25 mouse cellular contexts compared by ENCODE assay signal in genomic region chr14:23485802-23486500, GRCm38 (mm10).
DNase-seq lines count a peak whose midpoint lies in the region; ATAC-seq lines count a peak whose summit lies in the region.
"Had no signal": no experiment of that assay in that cellular context is flagged by ENCODE, and none has a peak within 500 bp of the region (broad histone marks: within the 10 kb centered on the region; RNA-seq: fewer than 3 reads in every experiment).

No protein-coding gene starts in this region.

- ATAC-seq in common myeloid progenitor, adult 5-6 weeks (replicated peaks; ENCODE audit: low read depth, poor library complexity, severe bottlenecking) = peak; percentile 50; the same call in 1 of the 2 replicates
- no peak for ATAC-seq in embryonic facial prominence, embryonic 12.5 days (ENCODE audit: insufficient number of reproducible peaks, insufficient read depth, low FRiP score, low TSS enrichment)
- no peak for ATAC-seq in embryonic facial prominence, embryonic 15.5 days (ENCODE audit: insufficient number of reproducible peaks, low FRiP score, low TSS enrichment, low read depth)
- ATAC-seq in hindbrain, embryonic 12.5 days (ENCODE audit: low FRiP score) = no peak
- ATAC-seq in intestine, embryonic 16.5 days = no peak
- ATAC-seq: CD4-positive, CD25-positive, alpha-beta regulatory T cell, adult 4 months; forebrain, embryonic 13.5 days; forebrain, embryonic 16.5 days had no signal

- no peaks in the 10 kb centered on the region for H3K9me3 ChIP-seq in embryonic facial prominence, embryonic 12.5 days
- no peaks in the 10 kb centered on the region for H3K9me3 ChIP-seq in embryonic facial prominence, embryonic 15.5 days (replicated peaks)
- H3K9me3 ChIP-seq in hindbrain, embryonic 12.5 days (replicated peaks) = no peaks in the 10 kb centered on the region
- H3K9me3 ChIP-seq in intestine, embryonic 16.5 days (ENCODE audit: control insufficient read depth, low read length) = no peaks in the 10 kb centered on the region
- H3K9me3 ChIP-seq: forebrain, embryonic 10.5 days; forebrain, embryonic 13.5 days; heart, embryonic 10.5 days; heart, embryonic 13.5 days; hindbrain, embryonic 15.5 days had no signal

- 0 out of 2 replicates have a peak overlapping the region, but pooled peaks have one; percentile 61 for H3K27ac ChIP-seq in embryonic facial prominence, embryonic 12.5 days
- H3K27ac ChIP-seq in embryonic facial prominence, embryonic 15.5 days (replicated peaks) = peak overlapping the region; percentile 68; the same call in 1 of the 2 replicates
- H3K27ac ChIP-seq in hindbrain, embryonic 12.5 days = no peak overlapping the region
- no peak overlapping the region for H3K27ac ChIP-seq in intestine, embryonic 16.5 days (ENCODE audit: low read length)
- H3K27ac ChIP-seq: forebrain, embryonic 10.5 days; forebrain, embryonic 13.5 days; heart, embryonic 10.5 days; heart, embryonic 13.5 days; hindbrain, embryonic 15.5 days had no signal

- 47% methylated on average over 7 of the region's 7 CpGs for WGBS in embryonic facial prominence, embryonic 12.5 days
- 35% methylated on average over 7 of the region's 7 CpGs for WGBS in embryonic facial prominence, embryonic 15.5 days
- 77% methylated on average over 7 of the region's 7 CpGs for WGBS in hindbrain, embryonic 12.5 days
- WGBS in intestine, embryonic 16.5 days = 70% methylated on average over 7 of the region's 7 CpGs

- no peak overlapping the region for H3K9ac ChIP-seq in embryonic facial prominence, embryonic 12.5 days
- H3K9ac ChIP-seq in embryonic facial prominence, embryonic 15.5 days = no peak overlapping the region
- H3K9ac ChIP-seq in hindbrain, embryonic 12.5 days = no peak overlapping the region
- no peak overlapping the region for H3K9ac ChIP-seq in intestine, embryonic 16.5 days (ENCODE audit: low read depth, low read length)
- H3K9ac ChIP-seq: forebrain, embryonic 13.5 days; heart, embryonic 13.5 days; hindbrain, embryonic 15.5 days had no signal

- H3K4me2 ChIP-seq in embryonic facial prominence, embryonic 12.5 days (replicated peaks) = no peak overlapping the region
- no peak overlapping the region for H3K4me2 ChIP-seq in embryonic facial prominence, embryonic 15.5 days (replicated peaks)
- H3K4me2 ChIP-seq in hindbrain, embryonic 12.5 days (replicated peaks) = no peak overlapping the region
- H3K4me2 ChIP-seq in intestine, embryonic 16.5 days (ENCODE audit: low read depth, low read length) = no peak overlapping the region
- H3K4me2 ChIP-seq: forebrain, embryonic 13.5 days; heart, embryonic 13.5 days; hindbrain, embryonic 15.5 days had no signal

- H3K36me3 ChIP-seq in embryonic facial prominence, embryonic 12.5 days = no peaks in the 10 kb centered on the region
- no peaks in the 10 kb centered on the region for H3K36me3 ChIP-seq in embryonic facial prominence, embryonic 15.5 days
- no peaks in the 10 kb centered on the region for H3K36me3 ChIP-seq in hindbrain, embryonic 12.5 days
- H3K36me3 ChIP-seq in intestine, embryonic 16.5 days (ENCODE audit: control insufficient read depth, insufficient read depth, low read length) = no peaks in the 10 kb centered on the region
- H3K36me3 ChIP-seq: forebrain, embryonic 10.5 days; heart, embryonic 10.5 days; heart, embryonic 13.5 days; hindbrain, embryonic 15.5 days had no signal

- no peak for DNase-seq in layer of hippocampus, postnatal 25 days (ENCODE audit: extremely low spot score in 1 of 2, low spot score in 1 of 2)
- DNase-seq: adrenal gland, adult 2 months; adrenal gland, postnatal 14 days; cerebellum, adult 11 months; cerebellum, adult 2 months; cerebellum, adult 9-11 months; cerebellum, postnatal 25 days; gastrocnemius, postnatal 10 days; gastrocnemius, postnatal 36 days; heart, adult 18-20 months; heart, postnatal 14 days; heart, postnatal 4 days; kidney, adult 11 months had no signal

- no peaks in the 10 kb centered on the region for H3K27me3 ChIP-seq in embryonic facial prominence, embryonic 12.5 days
- no peaks in the 10 kb centered on the region for H3K27me3 ChIP-seq in embryonic facial prominence, embryonic 15.5 days
- no peaks in the 10 kb centered on the region for H3K27me3 ChIP-seq in hindbrain, embryonic 12.5 days
- H3K27me3 ChIP-seq in intestine, embryonic 16.5 days (replicated peaks; ENCODE audit: control insufficient read depth, insufficient read depth, low read length) = no peaks in the 10 kb centered on the region
- H3K27me3 ChIP-seq: forebrain, embryonic 13.5 days; heart, embryonic 13.5 days; hindbrain, embryonic 15.5 days had no signal

- H3K4me3 ChIP-seq in embryonic facial prominence, embryonic 12.5 days = no peak overlapping the region
- H3K4me3 ChIP-seq in embryonic facial prominence, embryonic 15.5 days (replicated peaks) = no peak overlapping the region
- no peak overlapping the region for H3K4me3 ChIP-seq in hindbrain, embryonic 12.5 days
- H3K4me3 ChIP-seq in intestine, embryonic 16.5 days (ENCODE audit: low read length) = no peak overlapping the region
- H3K4me3 ChIP-seq: forebrain, embryonic 10.5 days; forebrain, embryonic 13.5 days; heart, embryonic 10.5 days; heart, embryonic 13.5 days; hindbrain, embryonic 15.5 days had no signal

- no peaks in the 10 kb centered on the region for H3K4me1 ChIP-seq in embryonic facial prominence, embryonic 12.5 days
- peaks cover 7% of the 10 kb centered on the region for H3K4me1 ChIP-seq in embryonic facial prominence, embryonic 15.5 days
- H3K4me1 ChIP-seq in hindbrain, embryonic 12.5 days = no peaks in the 10 kb centered on the region
- H3K4me1 ChIP-seq in intestine, embryonic 16.5 days (ENCODE audit: control insufficient read depth, insufficient read depth, low read length) = no peaks in the 10 kb centered on the region
- H3K4me1 ChIP-seq: forebrain, embryonic 10.5 days; forebrain, embryonic 13.5 days; heart, embryonic 10.5 days; heart, embryonic 13.5 days; hindbrain, embryonic 15.5 days had no signal

Comparison
In these comparisons a context has a peak if more than half of its experiments do, and no peak if none do; other contexts are left out.
1. H3K27ac ChIP-seq: peak in embryonic facial prominence, embryonic 12.5 days (single experiment) and embryonic facial prominence, embryonic 15.5 days (single experiment); none in hindbrain, embryonic 12.5 days (single experiment) and intestine, embryonic 16.5 days (single experiment).